Mouse (Mus musculus) limb, embryonic 11.5 days (tissue): Measurements from ENCODE around the gene B3galt5. TPM values are rescaled to one million over a fixed set of nuclear protein-coding genes. Genes with fewer than 3 reads are reported as not detected.

Experiments used
- ATAC-seq: fragments of 200-750 bp; cut with Nextera tagmentation; 2 replicates; pipeline ENCODE4 v1.8.0; 2017; ENCODE audit warnings: low read depth; ENCODE audit not compliant: insufficient number of reproducible peaks, low FRiP score, low TSS enrichment
- DNase-seq: peaks from one replicate; pipeline ENCODE4 v3.0.0-alpha.2; 2015; ENCODE audit warnings: low spot score
- H3K27ac ChIP-seq: fragments of 300-500 bp; sonication (generic); replicated peaks from 2 replicates; pipeline ENCODE4 v1.5.1; 2014; ENCODE audit warnings: low read depth, mild to moderate bottlenecking, low read length
- H3K27me3 ChIP-seq: fragments of 300-500 bp; sonication (generic); 2 replicates; pipeline ENCODE4 v1.6.1; 2014; ENCODE audit warnings: mild to moderate bottlenecking, low read length, mixed read lengths; ENCODE audit not compliant: control insufficient read depth, insufficient read depth
- H3K36me3 ChIP-seq: fragments of 300-500 bp; sonication (generic); 2 replicates; pipeline ENCODE4 v1.6.1; 2014; ENCODE audit warnings: mild to moderate bottlenecking, low read length, moderate library complexity, mixed read lengths; ENCODE audit not compliant: control insufficient read depth, insufficient read depth
- H3K4me1 ChIP-seq: fragments of 300-500 bp; sonication (generic); 2 replicates; pipeline ENCODE4 v1.6.1; 2014; ENCODE audit warnings: low read length, mixed read lengths; ENCODE audit not compliant: control insufficient read depth, insufficient read depth
- H3K4me2 ChIP-seq: fragments of 300-500 bp; sonication (generic); 2 replicates; pipeline ENCODE4 v1.6.1; 2014; ENCODE audit warnings: low read depth, mild to moderate bottlenecking, moderate library complexity; ENCODE audit not compliant: severe bottlenecking
- H3K4me3 ChIP-seq: fragments of 300-500 bp; sonication (generic); 2 replicates; pipeline ENCODE4 v1.5.1; 2014; ENCODE audit warnings: low read depth, low read length
- H3K9ac ChIP-seq: fragments of 300-500 bp; sonication (generic); 2 replicates; pipeline ENCODE4 v1.6.1; 2014; ENCODE audit warnings: mild to moderate bottlenecking, low read length
- H3K9me3 ChIP-seq: fragments of 300-500 bp; sonication (generic); 2 replicates; pipeline ENCODE4 v1.6.1; 2016; ENCODE audit warnings: low read length; ENCODE audit not compliant: control insufficient read depth
- WGBS: fragments of 180-500 bp; shearing (Covaris S2); extraction: QIAGEN DNeasy Blood & Tissue Kit; methylation state at CpG from one replicate; pipeline ENCODE4 v1.1.7; 2014; 5-methylcytosine and 5-hydroxymethylcytosine counted together
- polyA plus RNA-seq: library from polyadenylated mRNA; unstranded; fragments of >200 nt; fragmentation: Nextera tagmentation; extraction: Ambion mirVana; gene quantifications from 2 replicates; pipeline ENCODE4 v1.2.1, GENCODE M21; 2014

The B3galt5 gene
- polyA plus RNA-seq, 1 experiment from 2014 or later = 0.40 TPM

- no peaks in the 10 kb centered on the region for H3K9me3 ChIP-seq
- ATAC-seq (no peak), DNase-seq (no peak)
- no peak overlapping the region for H3K4me2 ChIP-seq
- no peak overlapping the region for H3K9ac ChIP-seq
- no peaks in the 10 kb centered on the region for H3K36me3 ChIP-seq
- H3K27ac ChIP-seq = no peak overlapping the region
- H3K4me1 ChIP-seq = no peaks in the 10 kb centered on the region
- WGBS = 80% methylated on average over 4 of the region's 4 CpGs
- no peak overlapping the region for H3K4me3 ChIP-seq
- no peaks in the 10 kb centered on the region for H3K27me3 ChIP-seq
Measured at GRCm38 (mm10) chr16:96341945-96342344, 106.3 kb downstream of the B3galt5 start.

- H3K4me2 ChIP-seq = no peak overlapping the region
- no peak overlapping the region for H3K9ac ChIP-seq
- no peaks in the 10 kb centered on the region for H3K27me3 ChIP-seq
- ATAC-seq (no peak), DNase-seq (peak; percentile 90)
- H3K9me3 ChIP-seq = no peaks in the 10 kb centered on the region
- no peaks in the 10 kb centered on the region for H3K36me3 ChIP-seq
- no peak overlapping the region for H3K4me3 ChIP-seq
- WGBS = 7% methylated on average over 10 of the region's 10 CpGs
- H3K4me1 ChIP-seq = no peaks in the 10 kb centered on the region
- no peak overlapping the region for H3K27ac ChIP-seq
Measured at GRCm38 (mm10) chr16:96345117-96345516, 109.5 kb downstream of the B3galt5 start.

- Histone ChIP-seq H3K36me3 (no peaks in the 10 kb centered on the region), H3K27me3 (no peaks in the 10 kb centered on the region), H3K9me3 (no peaks in the 10 kb centered on the region), H3K4me1 (no peaks in the 10 kb centered on the region), H3K4me3 (no peak overlapping the region), H3K9ac (no peak overlapping the region), H3K4me2 (no peak overlapping the region), H3K27ac (no peak overlapping the region)
- WGBS = 39% methylated on average over 11 of the region's 11 CpGs
- ATAC-seq = no peak
- peak; percentile 45 for DNase-seq
Measured at GRCm38 (mm10) chr16:96348070-96348469, 112.5 kb downstream of the B3galt5 start.

- WGBS = 65% methylated on average over 5 of the region's 5 CpGs
- Histone ChIP-seq H3K27ac (no peak overlapping the region), H3K36me3 (no peaks in the 10 kb centered on the region), H3K9me3 (no peaks in the 10 kb centered on the region), H3K4me2 (no peak overlapping the region), H3K27me3 (no peaks in the 10 kb centered on the region), H3K9ac (no peak overlapping the region), H3K4me3 (no peak overlapping the region), H3K4me1 (no peaks in the 10 kb centered on the region)
- DNase-seq (no peak), ATAC-seq (no peak)
Measured at GRCm38 (mm10) chr16:96348766-96349165, 113.2 kb downstream of the B3galt5 start.

DNA sequence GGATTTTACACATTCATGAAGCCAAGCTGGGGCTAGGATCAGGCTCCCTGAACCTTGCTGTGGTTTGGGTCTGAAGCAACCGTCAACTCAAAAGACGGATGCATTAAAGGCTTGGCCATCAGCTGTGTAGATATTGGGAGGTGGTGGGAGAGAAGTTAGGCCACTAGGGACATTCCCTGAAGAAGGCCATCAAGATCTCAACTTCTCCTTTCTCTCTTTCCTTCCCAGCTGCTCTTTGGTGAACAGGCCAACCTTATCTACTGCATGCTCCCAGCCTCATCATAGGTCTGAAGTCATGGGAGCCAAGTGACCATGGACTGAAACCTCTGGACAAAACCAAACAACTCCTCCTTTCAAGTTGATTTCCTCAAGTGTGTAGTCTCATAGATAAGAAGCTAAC lies 115.9 kb downstream of the B3galt5 start:
- H3K4me2 ChIP-seq = no peak overlapping the region
- H3K9me3 ChIP-seq = no peaks in the 10 kb centered on the region
- H3K9ac ChIP-seq = no peak overlapping the region
- DNase-seq (no peak), ATAC-seq (no peak)
- H3K4me3 ChIP-seq = no peak overlapping the region
- H3K4me1 ChIP-seq = no peaks in the 10 kb centered on the region
- no peaks in the 10 kb centered on the region for H3K27me3 ChIP-seq
- H3K27ac ChIP-seq = no peak overlapping the region
- H3K36me3 ChIP-seq = no peaks in the 10 kb centered on the region
- 91% methylated on average over 2 of the region's 2 CpGs for WGBS

- Histone ChIP-seq H3K9me3 (no peaks in the 10 kb centered on the region), H3K9ac (no peak overlapping the region), H3K4me2 (no peak overlapping the region), H3K4me3 (no peak overlapping the region), H3K36me3 (no peaks in the 10 kb centered on the region), H3K27ac (no peak overlapping the region), H3K27me3 (no peaks in the 10 kb centered on the region), H3K4me1 (no peaks in the 10 kb centered on the region)
- DNase-seq (no peak), ATAC-seq (no peak)
- WGBS = 75% methylated on average over 6 of the region's 6 CpGs
Measured at GRCm38 (mm10) chr16:96353296-96353896, 117.8 kb downstream of the B3galt5 start.

- H3K27ac ChIP-seq = no peak overlapping the region
- no peaks in the 10 kb centered on the region for H3K27me3 ChIP-seq
- no peak overlapping the region for H3K9ac ChIP-seq
- ATAC-seq (peak; percentile 61; the same call in 1 of the 2 replicates), DNase-seq (no peak)
- no peaks in the 10 kb centered on the region for H3K9me3 ChIP-seq
- no peaks in the 10 kb centered on the region for H3K4me1 ChIP-seq
- H3K4me3 ChIP-seq = no peak overlapping the region
- WGBS = 33% methylated on average over 6 of the region's 6 CpGs
- H3K4me2 ChIP-seq = no peak overlapping the region
- no peaks in the 10 kb centered on the region for H3K36me3 ChIP-seq
Measured at GRCm38 (mm10) chr16:96353996-96354395, 118.4 kb downstream of the B3galt5 start.

DNA sequence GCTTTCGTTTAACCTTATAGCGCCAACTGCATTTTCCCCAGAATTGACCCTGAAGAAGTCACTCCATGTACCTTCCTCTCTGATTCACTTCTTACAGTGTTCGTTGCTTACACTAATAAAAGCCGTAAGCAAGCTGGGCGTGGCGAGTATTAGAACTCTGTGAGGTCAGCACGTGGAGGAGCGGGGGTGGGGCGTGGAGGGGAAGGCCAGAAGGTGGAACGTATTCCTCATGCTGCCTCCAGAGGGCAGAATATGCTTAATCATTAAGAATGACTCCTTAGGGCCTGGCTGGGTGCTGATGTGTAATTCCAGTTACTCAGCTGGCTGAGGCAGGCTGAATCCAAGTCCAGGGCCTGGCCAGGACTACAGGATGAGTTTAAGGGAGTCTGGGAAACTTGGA lies 122.3 kb downstream of the B3galt5 start:
- Histone ChIP-seq H3K27me3 (no peaks in the 10 kb centered on the region), H3K27ac (no peak overlapping the region), H3K9me3 (no peaks in the 10 kb centered on the region), H3K4me3 (0 out of 2 replicates have a peak overlapping the region, but pooled peaks have one; percentile 8), H3K4me1 (no peaks in the 10 kb centered on the region), H3K36me3 (no peaks in the 10 kb centered on the region), H3K9ac (0 out of 2 replicates have a peak overlapping the region, but pooled peaks have one; percentile 7), H3K4me2 (peak overlapping the region; percentile 40)
- 12% methylated on average over 10 of the region's 10 CpGs for WGBS
- DNase-seq (peak; percentile 74), ATAC-seq (no peak)
